Mouse (Mus musculus) neural tube, embryonic 11.5 days (tissue): ENCODE measurements around the gene Scnn1g. TPM values are rescaled to one million over a fixed set of nuclear protein-coding genes. Genes with fewer than 3 reads are reported as not detected.

Experiments used
- ATAC-seq: fragments of 200-750 bp; cut with Nextera tagmentation; 2 replicates; pipeline ENCODE4 v1.8.0; 2017; ENCODE audit warnings: moderate number of reproducible peaks, mild to moderate bottlenecking, moderate TSS enrichment, moderate library complexity; ENCODE audit not compliant: insufficient read depth, low FRiP score, low TSS enrichment
- DNase-seq: peaks from one replicate; pipeline ENCODE4 v3.0.0-alpha.2; 2015; ENCODE audit warnings: low spot score
- H3K27ac ChIP-seq: fragments of 300-500 bp; sonication (generic); 2 replicates; pipeline ENCODE4 v1.5.1; 2014; ENCODE audit warnings: low read depth, mild to moderate bottlenecking, low read length
- H3K27me3 ChIP-seq: fragments of 300-500 bp; sonication (generic); 2 replicates; pipeline ENCODE4 v1.6.1; 2014; ENCODE audit warnings: mild to moderate bottlenecking, low read length, mixed read lengths; ENCODE audit not compliant: control insufficient read depth, insufficient read depth
- H3K36me3 ChIP-seq: fragments of 300-500 bp; sonication (generic); 2 replicates; pipeline ENCODE4 v1.6.1; 2014; ENCODE audit warnings: mild to moderate bottlenecking, low read length, moderate library complexity, mixed read lengths; ENCODE audit not compliant: control insufficient read depth, insufficient read depth
- H3K4me1 ChIP-seq: fragments of 300-500 bp; sonication (generic); 2 replicates; pipeline ENCODE4 v1.6.1; 2014; ENCODE audit warnings: low read length, mixed read lengths; ENCODE audit not compliant: control insufficient read depth, insufficient read depth
- H3K4me2 ChIP-seq: fragments of 300-500 bp; sonication (generic); 2 replicates; pipeline ENCODE4 v1.6.1; 2014; ENCODE audit warnings: low read depth, mild to moderate bottlenecking, moderate library complexity
- H3K4me3 ChIP-seq: fragments of 300-500 bp; sonication (generic); 2 replicates; pipeline ENCODE4 v1.5.1; 2014; ENCODE audit warnings: low read depth, low read length
- H3K9ac ChIP-seq: fragments of 300-500 bp; sonication (generic); 2 replicates; pipeline ENCODE4 v1.6.1; 2014; ENCODE audit warnings: mild to moderate bottlenecking, low read length
- H3K9me3 ChIP-seq: fragments of 300-500 bp; sonication (generic); 2 replicates; pipeline ENCODE4 v1.6.1; 2016; ENCODE audit warnings: low read length; ENCODE audit not compliant: control insufficient read depth
- WGBS: fragments of 180-500 bp; shearing (Covaris S2); extraction: QIAGEN DNeasy Blood & Tissue Kit; methylation state at CpG from one replicate; pipeline ENCODE4 v1.1.7; 2014; 5-methylcytosine and 5-hydroxymethylcytosine counted together
- polyA plus RNA-seq: library from polyadenylated mRNA; unstranded; fragments of >200 nt; fragmentation: Nextera tagmentation; extraction: Ambion mirVana; gene quantifications from 2 replicates; pipeline ENCODE4 v1.2.1, GENCODE M21; 2014

Scnn1g gene
- polyA plus RNA-seq, 1 experiment from 2014 or later: 0.07 TPM

GRCm38 (mm10) chr7:121797781-121798180 lies 63.5 kb downstream of the Scnn1g start:
- Histone ChIP-seq H3K36me3 (no peaks in the 10 kb centered on the region), H3K4me1 (no peaks in the 10 kb centered on the region), H3K4me2 (no peak overlapping the region), H3K9ac (no peak overlapping the region), H3K9me3 (no peaks in the 10 kb centered on the region), H3K4me3 (no peak overlapping the region), H3K27ac (no peak overlapping the region), H3K27me3 (no peaks in the 10 kb centered on the region)
- DNase-seq: no peak
- ATAC-seq: no peak
- 81% methylated on average over 9 of the region's 9 CpGs for WGBS

GRCm38 (mm10) chr7:121802471-121802870 lies 68.2 kb downstream of the Scnn1g start:
- no peak overlapping the region for H3K27ac ChIP-seq
- H3K4me2 ChIP-seq: no peak overlapping the region
- H3K9me3 ChIP-seq: no peaks in the 10 kb centered on the region
- 74% methylated on average over 2 of the region's 2 CpGs for WGBS
- DNase-seq (no peak), ATAC-seq (no peak)
- no peaks in the 10 kb centered on the region for H3K27me3 ChIP-seq
- H3K4me1 ChIP-seq: no peaks in the 10 kb centered on the region
- no peak overlapping the region for H3K4me3 ChIP-seq
- H3K9ac ChIP-seq: no peak overlapping the region
- no peaks in the 10 kb centered on the region for H3K36me3 ChIP-seq

GRCm38 (mm10) chr7:121803011-121803410 lies 68.7 kb downstream of the Scnn1g start:
- H3K27me3 ChIP-seq: no peaks in the 10 kb centered on the region
- 87% methylated on average over 4 of the region's 4 CpGs for WGBS
- no peaks in the 10 kb centered on the region for H3K9me3 ChIP-seq
- no peak overlapping the region for H3K4me3 ChIP-seq
- H3K4me1 ChIP-seq: no peaks in the 10 kb centered on the region
- DNase-seq (no peak), ATAC-seq (no peak)
- H3K4me2 ChIP-seq: no peak overlapping the region
- H3K36me3 ChIP-seq: no peaks in the 10 kb centered on the region
- no peak overlapping the region for H3K27ac ChIP-seq
- no peak overlapping the region for H3K9ac ChIP-seq

GRCm38 (mm10) chr7:121805811-121806496 lies 71.7 kb downstream of the Scnn1g start:
- no peak overlapping the region for H3K9ac ChIP-seq
- ATAC-seq (no peak), DNase-seq (no peak)
- H3K9me3 ChIP-seq: no peaks in the 10 kb centered on the region
- H3K4me2 ChIP-seq: no peak overlapping the region
- H3K4me1 ChIP-seq: no peaks in the 10 kb centered on the region
- no peak overlapping the region for H3K27ac ChIP-seq
- 84% methylated on average over 3 of the region's 3 CpGs for WGBS
- H3K27me3 ChIP-seq: no peaks in the 10 kb centered on the region
- H3K4me3 ChIP-seq: no peak overlapping the region
- no peaks in the 10 kb centered on the region for H3K36me3 ChIP-seq

GRCm38 (mm10) chr7:121807726-121808580 lies 73.7 kb downstream of the Scnn1g start:
- H3K9ac ChIP-seq: no peak overlapping the region
- no peaks in the 10 kb centered on the region for H3K4me1 ChIP-seq
- DNase-seq (no peak), ATAC-seq (no peak)
- H3K4me2 ChIP-seq: no peak overlapping the region
- WGBS: 85% methylated on average over 15 of the region's 15 CpGs
- H3K9me3 ChIP-seq: no peaks in the 10 kb centered on the region
- H3K27me3 ChIP-seq: no peaks in the 10 kb centered on the region
- no peak overlapping the region for H3K4me3 ChIP-seq
- H3K36me3 ChIP-seq: no peaks in the 10 kb centered on the region
- H3K27ac ChIP-seq: no peak overlapping the region

Other genes with a start within 250 kb of the Scnn1g start
- gene Usp31, start 27.2 kb upstream of the Scnn1g start, polyA plus RNA-seq: 4.2 and 4.5 TPM in 2 replicates
- gene Scnn1b, start 130.6 kb downstream of the Scnn1g start, polyA plus RNA-seq: 0.19 TPM in 1 of 2 replicates, not detected in the other
- 18.9 and 19.5 TPM in 2 replicates for gene Cog7, start 247.2 kb downstream of the Scnn1g start, polyA plus RNA-seq